Mouse (Mus musculus) embryonic facial prominence, embryonic 14.5 days (tissue): ENCODE measurements around the gene Lrfn1. TPM values are rescaled to one million over a fixed set of nuclear protein-coding genes. Genes with fewer than 3 reads are reported as not detected.

ENCODE experiments used
- ATAC-seq: fragments of 200-750 bp; cut with Nextera tagmentation; 2 replicates; pipeline ENCODE4 v1.8.0; 2017; ENCODE audit warnings: low read depth, moderate number of reproducible peaks, moderate TSS enrichment
- DNase-seq: peaks from one replicate; pipeline ENCODE4 v3.0.0-alpha.2; 2015; ENCODE audit warnings: low spot score
- H3K27ac ChIP-seq: fragments of 300-500 bp; sonication (generic); replicated peaks from 2 replicates; pipeline ENCODE4 v1.5.1; 2014; ENCODE audit warnings: low read depth, mild to moderate bottlenecking, low read length, moderate library complexity
- H3K27me3 ChIP-seq: fragments of 300-500 bp; sonication (generic); replicated peaks from 2 replicates; pipeline ENCODE4 v1.6.1; 2014; ENCODE audit warnings: low read length; ENCODE audit not compliant: control insufficient read depth, insufficient read depth
- H3K36me3 ChIP-seq: fragments of 300-500 bp; sonication (generic); 2 replicates; pipeline ENCODE4 v1.6.1; 2014; ENCODE audit warnings: low read length, mixed read lengths; ENCODE audit not compliant: control insufficient read depth, insufficient read depth
- H3K4me1 ChIP-seq: fragments of 300-500 bp; sonication (generic); 2 replicates; pipeline ENCODE4 v1.6.1; 2014; ENCODE audit warnings: antibody characterized with exemption, low read length; ENCODE audit not compliant: control insufficient read depth, insufficient read depth
- H3K4me2 ChIP-seq: fragments of 300-500 bp; sonication (generic); 2 replicates; pipeline ENCODE4 v1.6.1; 2014; ENCODE audit warnings: low read depth, mild to moderate bottlenecking, low read length, moderate library complexity, mixed read lengths
- H3K4me3 ChIP-seq: fragments of 300-500 bp; sonication (generic); 2 replicates; pipeline ENCODE4 v1.5.1; 2014; ENCODE audit warnings: low read depth, mild to moderate bottlenecking, low read length
- H3K9ac ChIP-seq: fragments of 300-500 bp; sonication (generic); 2 replicates; pipeline ENCODE4 v1.6.1; 2014; ENCODE audit warnings: low read depth, mild to moderate bottlenecking, low read length, moderate library complexity, mixed read lengths
- H3K9me3 ChIP-seq: fragments of 300-500 bp; sonication (generic); 2 replicates; pipeline ENCODE4 v1.6.1; 2016; ENCODE audit warnings: low read length; ENCODE audit not compliant: control insufficient read depth
- WGBS: fragments of 180-500 bp; shearing (Covaris S2); extraction: QIAGEN DNeasy Blood & Tissue Kit; methylation state at CpG from one replicate; pipeline ENCODE4 v1.1.7; 2014; 5-methylcytosine and 5-hydroxymethylcytosine counted together
- polyA plus RNA-seq: library from polyadenylated mRNA; unstranded; fragments of >200 nt; fragmentation: Nextera tagmentation; extraction: Ambion mirVana; gene quantifications from 2 replicates; pipeline ENCODE4 v1.2.1, GENCODE M21; 2014

Gene Lrfn1
- polyA plus RNA-seq, 1 experiment from 2014 or later, result 4.0 TPM

GRCm38 (mm10) chr7:28430512-28430911, 21.3 kb upstream of the Lrfn1 start:
- Histone ChIP-seq H3K9ac (no peak overlapping the region), H3K4me1 (peaks cover 13% of the 10 kb centered on the region), H3K4me2 (no peak overlapping the region), H3K9me3 (no peaks in the 10 kb centered on the region), H3K4me3 (no peak overlapping the region), H3K27ac (no peak overlapping the region), H3K27me3 (no peaks in the 10 kb centered on the region), H3K36me3 (peaks cover 22% of the 10 kb centered on the region)
- WGBS, result 84% methylated on average over 1 of the region's 1 CpGs
- ATAC-seq, result no peak
- no peak for DNase-seq

GRCm38 (mm10) chr7:28432252-28432651, 19.5 kb upstream of the Lrfn1 start:
- Histone ChIP-seq H3K4me3 (no peak overlapping the region), H3K9me3 (no peaks in the 10 kb centered on the region), H3K27me3 (no peaks in the 10 kb centered on the region), H3K36me3 (peaks cover 22% of the 10 kb centered on the region), H3K4me1 (peaks cover 13% of the 10 kb centered on the region), H3K27ac (no peak overlapping the region), H3K4me2 (no peak overlapping the region), H3K9ac (no peak overlapping the region)
- ATAC-seq (no peak), DNase-seq (no peak)
- 95% methylated on average over 2 of the region's 2 CpGs for WGBS

GRCm38 (mm10) chr7:28435660-28436259, 16.0 kb upstream of the Lrfn1 start:
- DNase-seq, result peak; percentile 19
- peaks cover 18% of the 10 kb centered on the region for H3K36me3 ChIP-seq
- ATAC-seq, result peak; percentile 26
- H3K4me2 ChIP-seq, result peak overlapping the region; percentile 84
- H3K4me1 ChIP-seq, result peaks cover 13% of the 10 kb centered on the region
- no peaks in the 10 kb centered on the region for H3K9me3 ChIP-seq
- H3K27ac ChIP-seq, result peak overlapping the region; percentile 71
- peak overlapping the region; percentile 79 for H3K4me3 ChIP-seq
- 1% methylated on average over 13 of the region's 70 CpGs for WGBS
- no peaks in the 10 kb centered on the region for H3K27me3 ChIP-seq
- peak overlapping the region; percentile 90 for H3K9ac ChIP-seq

GRCm38 (mm10) chr7:28436271-28436904, 15.4 kb upstream of the Lrfn1 start:
- DNase-seq (peak; percentile 100), ATAC-seq (peak; percentile 99)
- Histone ChIP-seq H3K4me2 (peak overlapping the region; percentile 84), H3K27ac (peak overlapping the region; percentile 71; the same call in 1 of the 2 replicates), H3K27me3 (no peaks in the 10 kb centered on the region), H3K4me1 (peaks cover 13% of the 10 kb centered on the region), H3K9ac (peak overlapping the region; percentile 90), H3K9me3 (no peaks in the 10 kb centered on the region), H3K4me3 (peak overlapping the region; percentile 79), H3K36me3 (peaks cover 14% of the 10 kb centered on the region)
- 0% methylated on average over 16 of the region's 64 CpGs for WGBS

GRCm38 (mm10) chr7:28436932-28437570, 14.7 kb upstream of the Lrfn1 start, which contains the start of gene Gmfg:
Gene Gmfg (plus strand): TSS chr7:28437447.
- peaks cover 13% of the 10 kb centered on the region for H3K4me1 ChIP-seq
- peaks cover 9% of the 10 kb centered on the region for H3K36me3 ChIP-seq
- H3K4me2 ChIP-seq, result peak within 1 kb of the TSS; percentile 70
- no peaks in the 10 kb centered on the region for H3K9me3 ChIP-seq
- no peaks in the 10 kb centered on the region for H3K27me3 ChIP-seq
- peak; percentile 93 for DNase-seq
- peak; percentile 34 for ATAC-seq
- H3K9ac ChIP-seq, result peak within 1 kb of the TSS; percentile 63
- 2% methylated on average over 16 of the region's 16 CpGs for WGBS
- H3K27ac ChIP-seq, result no peak within 1 kb of the TSS; the same call in 1 of the 2 replicates
- H3K4me3 ChIP-seq, result peak within 1 kb of the TSS; percentile 79

GRCm38 (mm10) chr7:28437964-28438363, 13.8 kb upstream of the Lrfn1 start:
- no peak overlapping the region for H3K4me2 ChIP-seq
- no peak overlapping the region for H3K4me3 ChIP-seq
- H3K9me3 ChIP-seq, result no peaks in the 10 kb centered on the region
- H3K36me3 ChIP-seq, result no peaks in the 10 kb centered on the region; the same call in 1 of the 2 replicates
- DNase-seq (no peak), ATAC-seq (no peak)
- H3K9ac ChIP-seq, result no peak overlapping the region
- no peaks in the 10 kb centered on the region for H3K27me3 ChIP-seq
- no peak overlapping the region for H3K27ac ChIP-seq
- peaks cover 12% of the 10 kb centered on the region for H3K4me1 ChIP-seq

- no peaks in the 10 kb centered on the region for H3K27me3 ChIP-seq
- no peaks in the 10 kb centered on the region for H3K36me3 ChIP-seq
- no peak overlapping the region for H3K4me3 ChIP-seq
- no peak overlapping the region for H3K27ac ChIP-seq
- DNase-seq (no peak), ATAC-seq (no peak)
- no peak overlapping the region for H3K9ac ChIP-seq
- H3K9me3 ChIP-seq, result no peaks in the 10 kb centered on the region
- H3K4me1 ChIP-seq, result peaks cover 7% of the 10 kb centered on the region
- no peak overlapping the region for H3K4me2 ChIP-seq
- WGBS, result 79% methylated on average over 2 of the region's 2 CpGs
Observed at GRCm38 (mm10) chr7:28438771-28439170, 13.0 kb upstream of the Lrfn1 start.

GRCm38 (mm10) chr7:28440739-28441138, 11.0 kb upstream of the Lrfn1 start:
- 50% methylated on average over 2 of the region's 2 CpGs for WGBS
- Histone ChIP-seq H3K9me3 (no peaks in the 10 kb centered on the region), H3K4me2 (no peak overlapping the region), H3K9ac (no peak overlapping the region), H3K36me3 (no peaks in the 10 kb centered on the region), H3K4me1 (no peaks in the 10 kb centered on the region), H3K4me3 (no peak overlapping the region), H3K27ac (no peak overlapping the region; the same call in 1 of the 2 replicates), H3K27me3 (0 out of 2 replicates have a peak, but pooled peaks cover under 1% of the 10 kb centered on the region)
- DNase-seq, result peak; percentile 27
- ATAC-seq, result no peak
